Mouse (Mus musculus) frontal cortex, adult (tissue): ENCODE measurements at regions not wholly inside any gene's neighbourhood (a gene's known extent, or its start where the extent isn't known, plus 50 kb on each side); places are given as distances from the start of the nearest gene placed in this dataset.
A peak's percentile ranks its signal among the peaks of the same experiment; 100 is the strongest.

Source experiments
- ATAC-seq: cut with Nextera tagmentation; 2 replicates; pipeline ENCODE4 v1.9.2; 2017; ENCODE audit warnings: mild to moderate bottlenecking, moderate library complexity, mixed read lengths; ENCODE audit not compliant: low TSS enrichment

DNA sequence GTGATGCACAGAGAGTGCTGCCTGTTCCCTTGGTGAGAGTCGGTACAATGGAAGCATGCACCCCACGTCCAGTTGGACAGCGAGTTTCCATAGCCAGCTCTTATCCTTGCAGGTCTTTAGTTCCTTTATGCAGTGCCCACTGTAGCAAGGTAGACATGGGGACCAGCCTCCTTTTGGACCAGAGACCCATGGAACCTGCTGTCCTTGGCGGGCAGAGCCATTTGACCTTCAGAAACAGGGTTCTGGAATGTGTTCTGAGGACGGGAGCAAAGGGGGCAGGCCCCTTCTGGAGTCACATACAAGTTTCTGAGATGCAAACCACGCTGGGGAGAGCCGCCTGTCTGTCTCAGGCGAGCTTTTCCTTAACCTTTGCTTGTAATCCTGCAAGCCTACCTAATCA, 188.1 kb downstream of the Emx2 start:
- ATAC-seq: no peak

DNA sequence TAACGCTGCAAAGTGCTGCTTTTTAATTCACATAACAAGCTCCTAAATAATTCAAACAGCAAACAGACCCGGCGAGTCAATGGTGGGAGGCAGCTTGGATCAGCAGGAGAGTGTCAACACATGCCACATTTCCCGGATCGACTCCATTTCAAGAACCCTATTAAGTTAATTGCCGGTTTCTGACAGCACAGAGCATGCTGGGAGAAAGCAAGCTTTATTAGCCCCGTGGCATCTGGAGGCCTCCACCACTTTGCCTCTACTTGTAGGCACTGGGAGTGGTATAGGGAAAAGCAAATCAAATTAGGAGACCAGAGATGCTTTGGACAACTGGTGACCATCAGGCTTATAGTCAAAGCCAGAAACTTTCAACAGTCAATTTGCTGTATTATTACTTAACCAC, 188.5 kb downstream of the Emx2 start:
- no peak for ATAC-seq

DNA sequence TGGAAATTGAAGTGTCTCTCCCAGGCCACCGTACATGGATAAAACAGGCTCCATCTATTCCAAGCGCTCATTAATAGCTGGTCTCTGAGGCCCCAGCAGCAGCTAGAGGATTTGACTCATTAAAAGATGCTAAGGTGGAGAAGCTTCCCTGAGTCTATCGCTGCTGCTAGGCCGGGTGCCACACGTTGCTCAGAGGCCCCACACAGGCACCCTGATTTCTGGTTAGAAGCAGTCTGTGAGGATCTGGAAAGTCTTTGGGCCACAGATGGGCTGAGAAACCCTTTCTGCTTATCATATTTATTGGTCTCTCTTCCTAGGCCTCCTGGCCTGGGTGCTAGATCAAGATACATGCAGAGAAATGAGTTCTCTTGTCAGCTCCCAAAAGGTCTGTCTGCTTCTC, 191.2 kb downstream of the Emx2 start:
- no peak for ATAC-seq

DNA sequence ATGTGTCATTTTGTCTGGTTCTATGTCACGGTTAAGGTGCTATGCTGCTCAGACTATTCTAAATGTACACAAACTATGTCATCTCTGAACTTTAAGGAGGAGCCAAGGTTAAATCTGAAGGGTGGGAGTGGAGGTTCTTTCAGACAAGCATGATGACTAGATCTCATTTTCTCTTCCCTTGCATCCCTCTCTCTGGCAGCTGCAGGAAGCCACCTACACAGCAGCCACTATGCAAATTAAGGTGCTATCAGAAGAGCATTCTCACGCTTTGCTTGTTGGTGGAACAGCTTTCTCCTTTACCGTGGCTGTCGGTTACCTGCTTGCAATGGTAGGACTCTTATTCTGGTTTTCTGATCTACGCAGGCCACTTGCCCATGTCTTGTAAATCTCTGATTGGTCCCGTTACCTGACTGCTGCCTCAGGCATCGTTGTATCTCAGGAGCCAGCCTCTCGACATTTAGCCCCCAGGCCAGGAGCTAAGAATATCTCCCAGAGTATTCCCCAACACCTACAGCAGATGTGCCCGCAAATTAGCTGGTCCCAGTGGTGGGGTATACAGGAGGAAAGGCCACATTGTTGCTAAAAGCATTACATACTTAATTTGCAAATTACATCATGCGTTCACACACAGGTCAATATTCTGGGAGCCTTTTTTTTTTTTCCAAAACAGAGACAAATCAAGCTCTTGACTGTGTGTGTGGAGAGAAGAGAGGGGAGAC, 192.6 kb downstream of the Emx2 start:
- ATAC-seq: peak; percentile 92

DNA sequence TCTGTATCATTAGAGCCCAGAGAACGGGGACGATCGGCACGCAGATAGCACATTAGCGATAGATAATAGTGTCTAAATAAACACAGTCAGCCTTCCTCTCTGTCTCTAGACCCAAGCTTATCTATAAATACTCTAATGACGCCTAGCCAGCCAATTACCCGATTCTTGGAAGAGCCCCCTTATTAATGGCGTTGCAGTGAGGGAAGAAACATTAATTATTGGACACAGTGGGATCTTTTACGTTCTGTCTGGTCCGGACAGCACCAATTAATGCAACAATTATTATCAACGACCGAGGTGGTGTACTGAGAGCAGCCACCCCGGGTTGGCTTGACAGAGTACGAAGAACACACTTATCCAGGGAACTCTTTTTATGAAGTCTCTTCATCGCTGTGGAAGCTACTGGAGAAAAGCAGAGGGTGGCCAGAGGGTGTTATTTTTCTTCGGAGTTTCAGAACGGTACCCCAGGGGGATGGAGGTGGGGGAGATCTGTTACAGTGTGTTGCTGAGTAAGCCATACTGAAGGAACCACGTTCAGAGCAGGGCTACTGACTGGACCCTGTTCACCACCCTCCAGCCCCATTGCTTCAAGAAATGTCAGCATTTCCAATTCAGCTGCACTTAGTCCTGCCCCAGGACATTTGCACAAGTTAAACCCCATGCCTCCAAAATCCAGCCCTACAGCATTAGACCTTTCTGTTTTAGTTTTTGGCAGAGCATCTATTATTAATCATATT, 195.6 kb downstream of the Emx2 start:
- no peak for ATAC-seq

DNA sequence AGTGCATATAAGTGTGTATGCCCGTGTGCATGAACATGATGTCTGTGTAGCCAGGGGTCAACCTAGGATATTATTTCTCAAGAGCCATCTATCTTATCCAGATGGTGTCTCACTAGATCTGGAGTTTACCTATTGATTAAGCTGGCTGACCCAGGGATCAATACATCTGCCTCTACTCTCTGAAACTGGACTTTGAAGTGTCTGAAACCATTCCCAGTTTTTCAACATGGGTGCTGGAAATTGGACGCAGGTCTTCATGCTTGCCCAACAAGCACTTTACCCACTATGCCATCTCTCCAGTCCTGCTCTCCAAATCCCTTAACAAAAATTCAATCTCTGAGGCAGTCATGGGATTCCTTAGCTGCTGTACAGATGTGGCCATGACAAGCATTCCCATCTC, 197.1 kb downstream of the Emx2 start:
- no peak for ATAC-seq

DNA sequence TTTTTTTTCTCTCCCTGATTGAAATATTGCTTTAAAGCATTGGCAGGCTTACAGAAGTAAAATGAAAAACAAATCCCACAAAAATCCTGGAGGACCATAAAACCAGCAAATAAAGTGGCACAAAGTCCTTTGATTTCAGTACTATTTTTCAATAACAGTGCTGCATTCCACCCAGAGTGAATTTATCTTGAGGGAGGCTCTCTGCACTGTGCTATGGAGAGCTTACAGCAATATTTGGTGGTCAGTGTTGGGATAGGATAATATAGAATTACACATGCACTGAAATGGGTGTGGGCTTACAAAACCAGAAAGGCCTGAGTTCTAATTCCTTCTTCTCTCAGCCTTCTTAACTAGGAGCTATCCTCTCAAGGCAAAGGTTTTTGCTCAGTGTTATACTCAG, 211.6 kb downstream of the Emx2 start:
- no peak for ATAC-seq

DNA sequence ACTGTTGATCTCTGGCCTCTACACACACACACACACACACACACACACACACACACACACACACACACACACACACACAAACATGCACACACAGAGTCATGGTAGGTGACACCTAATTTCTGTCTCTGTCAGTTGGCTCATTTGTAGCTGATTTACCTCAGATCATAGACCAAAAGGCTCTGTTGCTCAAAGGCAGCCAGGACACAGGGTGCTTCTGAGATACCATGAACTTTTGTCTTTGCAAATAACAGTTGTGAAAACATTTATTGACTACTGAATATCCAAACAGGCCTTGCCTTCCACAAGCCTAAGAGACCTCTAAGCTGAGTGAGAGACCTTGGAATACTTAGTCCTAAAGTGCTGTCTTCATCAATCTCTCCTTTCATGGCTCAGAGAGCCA, 215.4 kb downstream of the Emx2 start:
- no peak for ATAC-seq

DNA sequence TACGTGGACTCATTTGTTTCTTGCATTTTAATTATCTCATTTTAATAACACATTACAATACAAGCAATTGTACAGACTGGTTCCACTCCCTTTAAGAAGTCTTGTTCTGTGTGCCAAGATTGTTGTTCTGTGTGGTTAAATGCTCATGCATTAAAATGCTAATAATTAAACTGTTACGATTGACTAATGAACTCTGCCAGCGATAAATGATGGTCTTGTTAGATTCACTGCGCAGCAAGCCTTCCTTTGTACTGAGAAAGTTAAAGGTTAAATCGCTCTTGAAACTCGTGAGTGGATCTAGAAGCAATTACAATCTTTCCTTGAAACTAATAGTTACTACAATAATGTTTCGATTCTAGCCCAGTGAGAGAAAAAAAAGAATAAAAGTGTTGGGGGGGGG, 221.0 kb downstream of the Emx2 start:
- ATAC-seq: no peak

DNA sequence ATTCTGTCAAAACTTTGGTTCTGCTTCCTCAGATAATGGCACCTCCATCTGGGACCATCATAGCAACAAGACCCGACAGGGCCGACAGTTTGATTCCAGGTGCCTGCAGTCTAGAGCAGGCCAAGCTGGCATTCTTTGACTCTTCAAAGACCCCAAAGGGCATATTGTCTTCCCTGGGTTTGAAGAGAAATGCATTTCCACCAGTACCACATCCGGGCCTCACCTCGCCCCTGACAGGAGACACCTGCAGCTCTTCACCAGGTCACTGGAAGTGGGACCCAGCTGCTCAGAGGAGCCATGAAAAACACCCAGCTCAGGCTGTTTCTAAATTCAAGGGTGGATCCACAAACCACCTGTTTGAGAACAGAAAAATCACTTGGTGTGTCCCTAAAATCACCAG, 222.2 kb downstream of the Emx2 start:
- ATAC-seq: no peak

DNA sequence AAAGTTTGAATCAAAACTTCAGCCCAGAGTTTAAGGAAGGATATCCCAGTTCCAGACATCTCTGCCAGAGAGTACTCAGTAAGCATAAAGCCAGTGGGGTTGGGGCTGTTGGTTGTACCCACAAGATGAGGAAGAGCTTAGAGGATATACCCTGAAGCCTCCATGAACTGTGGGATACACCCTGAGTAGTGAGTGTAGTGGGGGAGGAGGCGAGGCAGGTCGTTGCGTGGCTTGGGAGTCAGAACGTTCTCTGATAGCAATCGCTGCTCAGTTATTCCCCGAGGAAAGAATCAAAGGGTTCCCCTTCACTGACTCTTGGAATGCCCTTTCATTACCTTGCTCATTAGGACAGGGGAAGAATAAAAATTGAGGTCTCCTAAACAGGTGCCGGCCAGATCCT, 226.1 kb downstream of the Emx2 start:
- no peak for ATAC-seq

DNA sequence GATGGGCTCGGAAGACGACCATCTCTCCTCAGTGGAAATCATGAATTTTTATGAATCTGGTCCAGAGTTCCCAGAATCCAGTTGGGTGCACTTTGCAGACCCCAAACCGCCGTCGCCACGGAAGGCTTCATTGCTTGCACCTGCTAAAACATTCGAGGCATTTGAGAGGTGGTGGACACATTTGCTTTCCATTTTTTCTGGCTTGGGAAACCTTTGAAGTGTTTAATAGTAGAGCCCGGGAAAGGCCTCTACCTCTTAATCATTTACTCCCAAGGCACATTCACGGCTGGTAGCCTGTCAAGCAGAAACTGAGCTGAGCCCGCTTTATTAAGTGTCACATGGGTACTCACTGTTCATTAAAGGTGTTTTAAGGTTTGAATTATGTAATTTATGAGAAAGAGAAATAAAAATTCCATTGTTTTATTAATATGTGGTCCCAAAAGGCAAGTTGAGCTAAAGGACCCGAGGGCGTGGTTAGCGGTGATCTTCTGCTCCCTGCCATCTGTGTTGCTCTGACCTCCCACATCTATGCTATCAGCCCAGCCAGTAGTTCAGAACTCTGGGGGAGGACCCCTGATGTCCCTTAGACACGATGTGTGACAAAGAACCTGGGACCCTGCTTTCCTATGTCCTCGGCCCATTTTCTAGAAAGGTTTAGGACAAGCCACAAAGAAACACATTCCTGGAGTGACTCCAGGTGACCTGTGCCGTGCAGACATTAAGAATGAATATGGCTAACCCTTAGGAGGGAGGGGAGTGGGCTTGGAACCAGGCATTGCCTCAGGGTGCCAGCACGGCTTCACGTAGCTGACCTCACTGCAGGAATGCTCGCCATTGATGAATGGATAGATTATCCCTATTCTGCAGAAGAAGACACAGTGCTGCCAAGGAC, 227.9 kb downstream of the Emx2 start:
- no peak for ATAC-seq

DNA sequence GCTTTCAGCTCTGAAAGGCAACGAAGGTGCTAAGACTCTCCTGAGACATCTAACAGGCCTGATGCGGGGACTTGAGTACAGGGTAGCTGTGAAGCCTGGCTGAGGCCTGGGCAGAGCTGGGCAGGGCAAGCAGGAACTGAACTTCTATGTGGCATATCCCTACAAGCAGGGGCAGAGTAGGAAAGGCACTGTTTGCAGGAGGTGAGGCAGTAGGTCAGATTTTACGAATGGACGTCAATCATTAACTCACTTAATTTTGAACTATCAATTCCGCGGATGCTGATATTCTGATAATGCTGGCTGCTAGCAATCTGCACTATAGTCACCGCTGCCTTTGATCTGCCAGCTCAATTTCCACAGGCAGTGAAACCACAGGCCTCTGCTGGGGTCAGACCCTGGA, 229.0 kb downstream of the Emx2 start:
- no peak for ATAC-seq

DNA sequence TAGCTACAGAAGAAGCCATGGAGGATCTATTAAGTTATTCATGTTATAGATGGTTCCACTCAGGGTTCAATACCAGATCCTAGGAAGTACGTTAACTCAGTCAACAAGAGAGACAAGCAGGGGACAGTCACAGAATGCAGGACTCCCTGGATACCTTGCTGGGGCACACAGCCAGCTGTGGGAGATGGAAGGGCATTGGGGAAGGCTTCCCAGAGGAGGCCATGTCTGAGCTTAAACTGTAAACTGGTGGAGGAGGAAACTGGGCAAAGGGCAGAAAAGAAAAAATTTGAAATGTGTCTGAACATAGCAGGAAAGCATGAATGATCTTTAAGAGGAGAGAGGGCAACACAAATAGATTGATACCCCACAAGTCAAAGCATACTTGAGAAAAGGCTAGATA, 229.5 kb downstream of the Emx2 start:
- ATAC-seq: no peak

DNA sequence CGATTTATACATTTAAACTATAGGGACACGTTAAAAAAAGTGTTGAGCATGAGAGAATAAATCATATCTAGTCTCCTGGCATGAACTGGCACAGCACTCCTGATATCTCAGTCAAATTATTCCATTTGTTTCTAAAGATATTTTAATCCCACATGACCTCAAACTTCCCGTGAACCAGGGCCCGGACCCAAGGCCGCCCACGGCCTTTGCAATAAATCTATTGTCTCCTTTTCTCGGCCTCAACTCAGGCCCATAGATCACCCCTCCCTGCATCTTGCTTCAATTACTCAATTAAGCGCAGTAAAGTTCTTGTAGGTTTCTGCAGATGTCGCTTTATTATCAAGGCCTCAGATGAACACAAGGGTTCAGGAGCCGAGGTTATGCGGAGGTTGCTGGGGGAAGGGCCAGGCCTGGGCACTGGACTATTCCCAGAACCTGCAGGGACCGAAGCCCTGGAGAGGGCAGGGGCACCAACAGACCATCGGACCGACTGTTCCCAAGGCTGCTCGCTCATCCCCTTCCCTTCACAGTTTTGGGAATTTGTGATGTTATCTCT, 233.4 kb downstream of the Emx2 start:
- ATAC-seq: no peak

DNA sequence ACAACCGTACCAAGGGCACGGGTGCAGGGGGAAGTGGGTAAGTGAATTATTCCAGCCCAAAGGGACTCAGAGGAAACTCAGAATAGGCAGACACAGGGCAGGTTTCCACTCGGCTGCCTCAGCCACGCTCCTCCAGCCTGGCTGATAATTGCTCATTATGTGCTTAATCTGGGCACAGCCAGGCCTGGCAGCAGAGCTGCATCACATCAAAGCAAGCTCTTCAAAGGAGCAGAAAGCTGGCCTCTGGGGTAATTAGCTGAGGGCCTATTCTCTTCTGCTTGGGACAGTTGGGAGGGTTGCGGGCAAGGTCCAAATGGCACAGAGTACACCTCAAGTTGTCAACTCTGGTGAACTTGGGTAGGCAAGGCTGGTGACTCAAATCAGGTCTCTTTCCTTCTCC, 239.5 kb downstream of the Emx2 start:
- ATAC-seq: peak; percentile 50; the same call in 1 of the 2 replicates

DNA sequence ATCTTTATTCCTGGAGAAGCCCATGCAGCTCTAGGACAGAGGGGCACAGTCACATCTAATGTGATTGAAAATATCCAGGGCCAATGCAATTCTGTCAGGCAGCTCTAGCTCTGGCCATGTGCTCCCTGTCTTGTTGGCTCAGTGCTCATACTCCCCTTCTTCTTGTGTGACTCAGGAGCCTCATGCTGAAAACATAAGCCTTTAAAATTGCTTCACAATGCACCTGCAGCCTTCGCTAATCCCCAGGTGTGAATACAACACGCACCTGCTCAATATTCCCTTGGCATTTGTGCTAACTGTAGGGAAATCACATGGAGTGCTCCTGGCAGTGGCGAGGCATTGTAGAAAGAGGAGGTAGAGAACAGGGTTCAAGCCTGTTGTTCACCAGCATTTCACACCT, 242.0 kb downstream of the Emx2 start:
- ATAC-seq: no peak

DNA sequence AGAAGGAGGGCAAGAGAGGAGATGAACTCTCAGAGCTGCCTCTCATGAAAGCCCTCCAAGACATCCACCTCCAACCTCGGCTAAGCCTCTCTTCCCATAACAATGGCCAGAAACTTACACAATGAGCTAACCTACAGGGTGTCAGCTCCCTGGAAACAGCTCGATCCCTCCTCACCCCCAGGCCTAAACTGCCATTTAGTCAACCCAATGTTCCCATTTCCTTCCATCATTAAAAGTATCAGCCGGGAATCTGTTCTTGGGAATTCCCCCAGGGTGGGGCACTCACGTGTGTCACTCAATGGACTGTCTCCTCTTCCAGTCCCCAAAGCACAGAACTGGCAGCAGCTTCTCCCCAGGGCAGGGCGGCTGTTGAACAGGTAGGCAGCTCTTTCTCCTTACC, 236.3 kb downstream of the Rab11fip2 start:
- no peak for ATAC-seq

DNA sequence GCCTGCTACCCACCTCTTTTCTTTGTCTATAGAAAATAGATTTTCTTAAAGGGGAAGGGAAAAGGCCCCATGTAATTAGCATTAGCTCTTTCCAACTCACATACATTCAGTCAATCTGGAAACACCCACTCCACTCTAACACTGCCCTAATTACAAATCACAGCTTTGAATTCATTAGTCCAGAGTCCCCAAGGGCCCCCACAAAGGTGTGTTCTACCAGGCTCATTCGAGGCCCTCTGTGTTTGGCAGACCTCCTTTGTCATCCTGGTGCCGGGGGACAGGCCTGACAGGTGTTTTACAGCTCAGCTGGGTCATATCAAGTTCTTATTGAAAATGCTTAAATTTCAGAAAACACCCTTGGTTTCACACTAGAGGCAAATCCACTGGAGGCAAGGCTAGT, 234.3 kb downstream of the Rab11fip2 start:
- no peak for ATAC-seq

DNA sequence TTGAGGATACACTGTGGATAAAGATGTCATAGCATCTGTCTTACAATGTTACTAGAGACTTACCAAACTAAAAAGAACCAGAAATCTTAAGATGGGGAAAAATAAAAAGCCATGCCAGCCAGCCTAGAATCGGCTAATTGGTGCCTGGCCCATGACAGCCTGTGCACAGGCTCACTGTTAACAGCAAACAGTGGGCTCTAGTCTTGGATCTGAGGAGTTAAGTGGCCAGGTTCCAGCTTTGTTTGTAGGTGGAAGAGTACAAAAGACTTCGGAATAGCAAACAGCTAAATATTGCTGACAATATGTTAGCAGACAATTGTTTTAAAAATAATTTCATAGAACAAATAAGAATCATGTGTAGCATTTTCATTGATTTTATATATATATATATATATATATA, 228.4 kb downstream of the Rab11fip2 start:
- no peak for ATAC-seq

DNA sequence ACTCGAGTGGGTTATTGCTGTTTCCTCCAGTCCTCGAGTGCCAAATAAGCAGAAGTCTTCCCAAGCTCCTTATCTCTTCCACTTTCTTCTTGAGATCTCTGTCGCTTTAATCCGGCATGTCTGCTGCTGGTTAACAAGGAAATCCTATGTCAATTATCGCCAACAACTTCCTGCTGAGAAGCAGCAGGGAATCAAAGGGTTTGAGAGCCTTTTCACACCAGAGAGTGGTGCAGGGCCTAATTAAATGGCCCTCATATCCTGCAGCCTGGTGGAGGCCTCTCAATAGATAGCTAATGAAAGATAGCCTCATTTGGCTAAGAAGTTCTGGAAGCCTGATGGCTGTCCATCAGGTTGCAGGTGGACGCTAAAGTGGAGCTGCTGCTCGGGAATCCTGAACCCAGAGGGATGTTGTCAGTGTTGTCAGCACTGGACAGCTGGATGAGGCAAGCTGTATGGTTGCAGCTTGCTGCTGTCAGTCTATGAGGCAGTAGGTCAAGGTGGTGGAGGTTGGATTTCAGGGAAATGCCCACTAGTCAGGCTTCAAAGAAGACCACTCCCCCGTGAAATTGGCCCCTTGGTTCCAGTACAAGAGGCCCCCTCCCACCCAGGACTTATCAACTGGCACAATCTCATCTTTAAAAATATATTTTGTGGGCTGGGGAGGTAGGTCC, 225.5 kb downstream of the Rab11fip2 start:
- no peak for ATAC-seq

DNA sequence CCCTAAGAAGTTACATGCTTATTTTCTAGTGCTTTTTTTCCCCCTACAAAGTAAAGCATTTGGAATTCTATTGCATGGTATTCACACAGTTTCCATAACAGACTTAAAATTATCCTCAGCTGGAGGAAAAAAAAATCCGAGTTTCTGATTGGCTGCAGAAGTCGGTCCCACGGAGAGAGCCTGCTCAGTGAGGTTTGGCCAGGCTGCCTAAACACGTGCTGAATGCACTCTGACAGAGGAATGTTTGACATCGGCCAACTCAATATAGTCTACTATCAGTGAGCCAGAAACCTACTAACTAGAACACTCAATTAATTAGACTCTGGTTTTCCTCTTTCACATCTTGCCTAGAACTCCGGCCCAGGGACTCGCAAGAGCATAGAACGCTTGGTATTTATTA, 204.9 kb downstream of the Rab11fip2 start:
- no peak for ATAC-seq
